Mouse (Mus musculus): ENCODE results near the gene Lacc1.

- TF ChIP-seq CTCF (conservative IDR thresholded peaks at IDR 0.05 in 1 of 2, IDR thresholded peaks at IDR 0.05 in 1 of 2; ENCODE audit: low read depth in 2 of 2, low read length in 2 of 2) (peak in 1 of 2 experiments; percentile 78; a peak in 2 of 4 replicates), ZMIZ1 (IDR thresholded peaks at IDR 0.05; ENCODE audit: low read depth, low read length) (no peak), USF1 (IDR thresholded peaks at IDR 0.05; ENCODE audit: low read depth, low read length) (no peak), POLR2A (IDR thresholded peaks at IDR 0.05; ENCODE audit: low read depth, low read length) (peak; percentile 64; the same call in 1 of the 2 replicates), BHLHE40 (IDR thresholded peaks at IDR 0.05; ENCODE audit: low read depth, low read length) (peak; percentile 82), MAZ (IDR thresholded peaks at IDR 0.05; ENCODE audit: low read depth, low read length) (0 out of 2 replicates have a peak, but pooled peaks have one; percentile 0), MAFK (IDR thresholded peaks at IDR 0.05; ENCODE audit: insufficient replicate concordance, low read length) (peak; percentile 78)
Measured at GRCm38 (mm10) chr14:77036226-77037046, at the start of gene Lacc1, which contains the start of gene Ccdc122.

Measured in CH12.LX (cell line).